Mouse (Mus musculus): Measurements from ENCODE around the gene Ttc21b. TPM values are rescaled to one million over a fixed set of nuclear protein-coding genes. Genes with fewer than 3 reads are reported as not detected.

Gene Ttc21b
- 7.7 TPM for polyA plus RNA-seq (2015; fragmentation: Illumina TruSeq; extraction: RNeasy Lipid Tissue Mini Kit (QIAGEN cat#74804); ENCODE audit: insufficient read depth, low replicate concordance)

DNA sequence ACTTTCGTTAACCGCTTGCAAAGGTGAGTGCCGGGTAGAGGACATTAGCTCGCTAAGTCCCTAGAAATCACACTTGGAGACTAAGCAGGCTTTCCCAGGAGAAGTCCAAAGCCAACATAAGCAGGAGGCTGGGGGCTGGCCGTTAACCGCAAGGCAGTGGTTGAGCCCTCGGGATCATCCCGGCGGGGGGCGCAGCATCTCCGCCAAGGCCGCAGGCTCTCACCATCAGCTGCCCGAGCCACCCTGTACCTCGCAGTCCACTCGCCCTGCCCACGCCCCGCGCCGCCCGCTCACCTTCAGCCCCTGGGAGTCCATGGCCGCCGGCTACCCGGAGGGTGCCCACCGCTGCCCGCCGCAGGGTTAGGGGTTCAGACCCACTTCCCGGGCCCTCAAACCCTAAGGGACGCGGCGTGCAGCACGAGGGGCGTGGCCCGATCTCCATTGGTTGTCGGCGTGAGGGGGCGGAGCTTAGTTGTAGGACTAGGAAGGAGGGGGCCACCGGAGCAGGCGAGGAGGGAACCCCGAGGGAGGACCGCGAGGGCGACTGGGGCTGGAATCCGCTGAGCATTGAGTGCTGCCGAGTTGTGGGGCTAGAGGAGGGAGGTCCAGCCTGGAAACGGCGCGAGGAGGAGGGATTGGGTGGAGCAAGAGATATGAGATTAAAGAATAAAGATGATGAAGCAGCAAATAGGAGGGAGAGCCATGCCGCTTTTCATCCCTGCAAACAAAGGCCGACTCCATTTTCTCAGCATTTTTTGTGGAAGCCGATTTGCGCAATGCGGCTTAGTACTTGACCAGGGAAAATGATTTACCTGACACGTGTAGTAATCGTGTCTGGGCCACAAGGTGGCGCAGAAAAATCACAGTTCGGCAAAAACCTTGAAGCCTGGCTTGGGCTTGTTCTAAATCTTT is at the start of gene Ttc21b:
Gene Ttc21b (minus strand): TSS at position 398 of the 912 bp plus-strand sequence.

Other genes with a start within 250 kb of the Ttc21b start
- 16.9 TPM for gene Galnt3, start 131.6 kb downstream of the Ttc21b start, polyA plus RNA-seq (2015; fragmentation: Illumina TruSeq; extraction: RNeasy Lipid Tissue Mini Kit (QIAGEN cat#74804); ENCODE audit: insufficient read depth, low replicate concordance)
- not detected for gene Scn1a, start 184.2 kb upstream of the Ttc21b start, polyA plus RNA-seq (2015; fragmentation: Illumina TruSeq; extraction: RNeasy Lipid Tissue Mini Kit (QIAGEN cat#74804); ENCODE audit: insufficient read depth, low replicate concordance)

All from spleen, adult 10 weeks (tissue).